Mouse (Mus musculus) left cerebral cortex, postnatal 14 days (tissue): Measurements from ENCODE around the gene 2200002D01Rik. TPM values are rescaled to one million over a fixed set of nuclear protein-coding genes. Genes with fewer than 3 reads are reported as not detected.

ENCODE experiments used
- DNase-seq, 2 experiments: peaks; one replicate each; pipeline ENCODE4 v3.0.0; 2021 to 2022; ENCODE audit warnings: low spot score in 2 of 2, mixed read lengths in 1 of 2
- intact Hi-C: fragments of 180-260 bp; cut with DNase I; formaldehyde crosslinking; loops from one replicate; pipeline ENCODE4 v1.15.1; 2025
- long read RNA-seq, 2 experiments: library from polyadenylated mRNA; stranded (forward); transcript quantifications; one replicate each; pipeline ENCODE4 v2.0.0; 2021
- total RNA-seq, 2 experiments: library from RNA; stranded (reverse); gene quantifications; 2 replicates each; pipeline ENCODE4 v1.2.3; 2021

The 2200002D01Rik gene
- not detected for total RNA-seq
- long read RNA-seq, experiment 1 = 0 reads
- long read RNA-seq, experiment 2 = 0 reads

- DNase-seq = no peak
- intact Hi-C loops = no loop called here
These were observed at the start of gene 2200002D01Rik for GRCm38 (mm10) chr7:29248261-29248841. Gene 2200002D01Rik, minus strand, starts transcription at chr7:29248466.

GRCm38 (mm10) chr7:29296998-29297397, 48.7 kb upstream of the 2200002D01Rik start:
- DNase-seq = peak in 1 of 2 experiments; percentile 76
- intact Hi-C loops = loop anchor here (2.0 to 10.0 kb wide), 3 partner anchors 50 to 244 kb away; partner anchors contain the start of gene Ryr1

- DNase-seq = no peak
- intact Hi-C loops = loop anchor here (2.0 to 10.0 kb wide), 3 partner anchors 49 to 243 kb away; partner anchors contain the start of gene Ryr1
These were observed 47.8 kb upstream of the 2200002D01Rik start for GRCm38 (mm10) chr7:29295861-29296647.

GRCm38 (mm10) chr7:29294111-29294761, 46.0 kb upstream of the 2200002D01Rik start:
- no peak for DNase-seq
- intact Hi-C loops = loop anchor here (10.0 kb wide), 1 partner anchor 169 kb away; the partner anchor contains the start of gene Ryr1

- intact Hi-C loops = loop anchor here (10.0 kb wide), 1 partner anchor 169 kb away; the partner anchor contains the start of gene Ryr1
- DNase-seq = no peak
These were observed 45.1 kb upstream of the 2200002D01Rik start for GRCm38 (mm10) chr7:29293131-29294065.

- no peak for DNase-seq
- intact Hi-C loops = loop anchor here (10.0 kb wide), 1 partner anchor 168 kb away; the partner anchor contains the start of gene Ryr1
These were observed 44.3 kb upstream of the 2200002D01Rik start for GRCm38 (mm10) chr7:29292458-29293098.

GRCm38 (mm10) chr7:29291616-29292457, 43.6 kb upstream of the 2200002D01Rik start:
- intact Hi-C loops = loop anchor here (10.0 kb wide), 1 partner anchor 167 kb away; the partner anchor contains the start of gene Ryr1
- DNase-seq = no peak

- no peak for DNase-seq
- intact Hi-C loops = loop anchor here (10.0 kb wide), 1 partner anchor 166 kb away; the partner anchor contains the start of gene Ryr1
These were observed 42.6 kb upstream of the 2200002D01Rik start for GRCm38 (mm10) chr7:29290691-29291485.

GRCm38 (mm10) chr7:29289856-29290255, 41.6 kb upstream of the 2200002D01Rik start:
- intact Hi-C loops = loop anchor here (10.0 kb wide), 1 partner anchor 165 kb away; the partner anchor contains the start of gene Ryr1
- no peak for DNase-seq

GRCm38 (mm10) chr7:29288942-29289638, 40.8 kb upstream of the 2200002D01Rik start, which contains the start of gene Ppp1r14a:
Gene Ppp1r14a, plus strand, starts transcription at chr7:29289308.
- intact Hi-C loops = no loop called here

GRCm38 (mm10) chr7:29288079-29288478, 39.8 kb upstream of the 2200002D01Rik start:
- intact Hi-C loops = no loop called here
- no peak for DNase-seq

More at GRCm38 (mm10) chr7:29288942-29289638, 40.8 kb upstream of the 2200002D01Rik start, which contains the start of gene Ppp1r14a:
- peak in 1 of 2 experiments; percentile 57 for DNase-seq

GRCm38 (mm10) chr7:29287481-29287880, 39.2 kb upstream of the 2200002D01Rik start:
- intact Hi-C loops = no loop called here

GRCm38 (mm10) chr7:29284523-29284922, 36.3 kb upstream of the 2200002D01Rik start:
- no peak for DNase-seq
- intact Hi-C loops = no loop called here

More at GRCm38 (mm10) chr7:29287481-29287880, 39.2 kb upstream of the 2200002D01Rik start:
- no peak for DNase-seq

GRCm38 (mm10) chr7:29283876-29284275, 35.6 kb upstream of the 2200002D01Rik start:
- intact Hi-C loops = no loop called here
- DNase-seq = no peak

GRCm38 (mm10) chr7:29282074-29282554, 33.8 kb upstream of the 2200002D01Rik start:
- intact Hi-C loops = no loop called here
- DNase-seq = no peak
